10 mouse cellular contexts compared by ENCODE assay signal in the genomic region with DNA sequence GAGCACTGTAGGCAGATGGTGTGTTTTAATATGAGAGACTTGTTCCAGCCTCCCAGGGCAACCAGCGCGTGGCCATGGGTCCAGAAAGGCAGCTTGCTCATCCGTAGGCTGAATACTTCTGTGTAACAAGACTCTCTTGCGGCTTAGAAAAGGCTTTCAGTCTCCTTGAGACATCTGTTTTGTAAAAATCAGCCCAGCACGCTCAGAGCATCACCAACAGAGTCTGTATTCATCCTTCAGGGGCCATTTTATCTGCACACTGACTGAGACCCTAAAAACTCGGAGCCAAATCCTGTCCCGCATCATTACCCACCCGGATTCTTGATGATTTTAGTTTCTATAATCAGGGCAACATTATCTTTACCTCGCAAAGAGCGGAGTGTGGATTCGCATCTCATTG.
A peak's percentile ranks its signal among the peaks of the same experiment; 100 is the strongest.
DNase-seq lines count a peak whose midpoint lies in the region; ATAC-seq and TF ChIP-seq lines count a peak whose summit lies in the region.
"Had no signal": no experiment of that assay in that cellular context is flagged by ENCODE, and none has a peak within 500 bp of the region (broad histone marks: within the 10 kb centered on the region; RNA-seq: fewer than 3 reads in every experiment).

No protein-coding gene starts in this region.

- no peak for TF ChIP-seq CTCF in forebrain, postnatal 0 days (IDR thresholded peaks at IDR 0.05; ENCODE audit: low read depth)

- no peaks in the 10 kb centered on the region for H3K27me3 ChIP-seq in forebrain, postnatal 0 days (ENCODE audit: insufficient read depth, low read length)
- no peaks in the 10 kb centered on the region for H3K27me3 ChIP-seq in limb, embryonic 14.5 days (ENCODE audit: control insufficient read depth, insufficient read depth, low read length)

- H3K9ac ChIP-seq in forebrain, postnatal 0 days, result 0 out of 2 replicates have a peak overlapping the region, but pooled peaks have one; percentile 19
- H3K9ac ChIP-seq in limb, embryonic 14.5 days (ENCODE audit: low read depth, low read length, severe bottlenecking), result no peak overlapping the region

- DNase-seq in layer of hippocampus, adult 9-11 months, result peak; percentile 6
- no peak for DNase-seq in layer of hippocampus, adult 9-10 months (ENCODE audit: low spot score)
- DNase-seq in forebrain, postnatal 0 days, result peak; percentile 30
- DNase-seq in limb, embryonic 14.5 days (ENCODE audit: low spot score), result peak; percentile 16
- DNase-seq in right cerebral cortex, postnatal 4 days, result peak; percentile 10
- DNase-seq in urinary bladder, postnatal 36 days (ENCODE audit: low spot score in 2 of 2), result no peak
- DNase-seq in heart, adult 9 months (ENCODE audit: low spot score in 2 of 2), result no peak
- no peak for DNase-seq in heart, adult 11 months
- DNase-seq: adrenal gland, postnatal 25 days; heart, postnatal 36 days had no signal

- H3K36me3 ChIP-seq in forebrain, postnatal 0 days (ENCODE audit: insufficient read depth), result no peaks in the 10 kb centered on the region
- no peaks in the 10 kb centered on the region for H3K36me3 ChIP-seq in limb, embryonic 14.5 days (ENCODE audit: control insufficient read depth, insufficient read depth, low read length)

- H3K4me2 ChIP-seq in forebrain, postnatal 0 days (ENCODE audit: low read depth), result peak overlapping the region; percentile 42
- no peak overlapping the region for H3K4me2 ChIP-seq in limb, embryonic 14.5 days (replicated peaks; ENCODE audit: low read depth, low read length, severe bottlenecking)

- H3K4me3 ChIP-seq in forebrain, postnatal 0 days (ENCODE audit: low read depth, low read length), result no peak overlapping the region
- no peak overlapping the region for H3K4me3 ChIP-seq in limb, embryonic 14.5 days (replicated peaks; ENCODE audit: low read length)

- no peaks in the 10 kb centered on the region for H3K9me3 ChIP-seq in forebrain, postnatal 0 days (ENCODE audit: low read length)
- no peaks in the 10 kb centered on the region for H3K9me3 ChIP-seq in limb, embryonic 14.5 days (ENCODE audit: control insufficient read depth, low read length)

- H3K4me1 ChIP-seq in forebrain, postnatal 0 days (ENCODE audit: insufficient read depth), result no peaks in the 10 kb centered on the region
- peaks cover 10% of the 10 kb centered on the region for H3K4me1 ChIP-seq in limb, embryonic 14.5 days (ENCODE audit: control insufficient read depth, insufficient read depth, low read length)

- no peak overlapping the region for H3K27ac ChIP-seq in forebrain, postnatal 0 days (ENCODE audit: low read depth, low read length)
- peak overlapping the region; percentile 67 for H3K27ac ChIP-seq in limb, embryonic 14.5 days (replicated peaks; ENCODE audit: low read depth, low read length)

- peak; percentile 75 for ATAC-seq in forebrain, postnatal 0 days
- ATAC-seq in limb, embryonic 14.5 days (ENCODE audit: low FRiP score, low read depth), result peak; percentile 60; the same call in 1 of the 2 replicates

- TF ChIP-seq POLR2A in limb, embryonic 14.5 days (IDR thresholded peaks at IDR 0.05; ENCODE audit: borderline replicate concordance, extremely low read depth, insufficient read depth, insufficient read length), result no peak

- 20% methylated on average over 11 of the region's 11 CpGs for WGBS in forebrain, postnatal 0 days
- WGBS in limb, embryonic 14.5 days, result 65% methylated on average over 11 of the region's 11 CpGs

Comparison
In these comparisons a context has a peak if more than half of its experiments do, and no peak if none do; other contexts are left out.
1. DNase-seq: peak in layer of hippocampus, adult 9-11 months (single experiment), forebrain, postnatal 0 days (single experiment), limb, embryonic 14.5 days (single experiment) and right cerebral cortex, postnatal 4 days (single experiment); none in layer of hippocampus, adult 9-10 months (single experiment), urinary bladder, postnatal 36 days (0 of 2), heart, adult 9 months (0 of 2) and heart, adult 11 months (single experiment).